Mouse (Mus musculus): ENCODE measurements at regions not wholly inside any gene's neighbourhood (a gene's known extent, or its start where the extent isn't known, plus 50 kb on each side); places are given as distances from the start of the nearest gene placed in this dataset.
A peak's percentile ranks its signal among the peaks of the same experiment; 100 is the strongest.

- H3K4me3 ChIP-seq (ENCODE audit: insufficient read depth, low read length) = no peak overlapping the region
- H3K4me1 ChIP-seq (ENCODE audit: control insufficient read depth, insufficient read depth, low read length) = no peaks in the 10 kb centered on the region
- TF ChIP-seq POLR2A (IDR thresholded peaks at IDR 0.05; ENCODE audit: extremely low read depth, insufficient read depth, low read length) (no peak), CTCF (IDR thresholded peaks at IDR 0.05; ENCODE audit: extremely low read depth, insufficient read depth, low read length) (no peak)
- H3K27ac ChIP-seq (ENCODE audit: insufficient read depth, low read length) = no peak overlapping the region
These were observed 71.0 kb upstream of the Spaca7 start for GRCm38 (mm10) chr8:12501824-12502223.

- Histone ChIP-seq H3K4me1 (ENCODE audit: control insufficient read depth, insufficient read depth, low read length) (no peaks in the 10 kb centered on the region), H3K27ac (ENCODE audit: insufficient read depth, low read length) (no peak overlapping the region), H3K4me3 (ENCODE audit: insufficient read depth, low read length) (0 out of 2 replicates have a peak overlapping the region, but pooled peaks have one; percentile 3)
- no peak for TF ChIP-seq POLR2A (IDR thresholded peaks at IDR 0.05; ENCODE audit: extremely low read depth, insufficient read depth, low read length)
- no peak for TF ChIP-seq CTCF (IDR thresholded peaks at IDR 0.05; ENCODE audit: extremely low read depth, insufficient read depth, low read length)
These were observed 70.5 kb upstream of the Spaca7 start for GRCm38 (mm10) chr8:12502321-12502775.

- TF ChIP-seq CTCF (IDR thresholded peaks at IDR 0.05; ENCODE audit: extremely low read depth, insufficient read depth, low read length) (no peak), POLR2A (IDR thresholded peaks at IDR 0.05; ENCODE audit: extremely low read depth, insufficient read depth, low read length) (no peak)
- Histone ChIP-seq H3K4me3 (ENCODE audit: insufficient read depth, low read length) (no peak overlapping the region), H3K27ac (ENCODE audit: insufficient read depth, low read length) (no peak overlapping the region), H3K4me1 (ENCODE audit: control insufficient read depth, insufficient read depth, low read length) (no peaks in the 10 kb centered on the region)
These were observed 70.0 kb upstream of the Spaca7 start for GRCm38 (mm10) chr8:12502856-12503255.

GRCm38 (mm10) chr8:12503344-12503743 lies 69.5 kb upstream of the Spaca7 start:
- no peak for TF ChIP-seq POLR2A (IDR thresholded peaks at IDR 0.05; ENCODE audit: extremely low read depth, insufficient read depth, low read length)
- TF ChIP-seq CTCF (IDR thresholded peaks at IDR 0.05; ENCODE audit: extremely low read depth, insufficient read depth, low read length) = no peak
- Histone ChIP-seq H3K27ac (ENCODE audit: insufficient read depth, low read length) (no peak overlapping the region), H3K4me1 (ENCODE audit: control insufficient read depth, insufficient read depth, low read length) (no peaks in the 10 kb centered on the region), H3K4me3 (ENCODE audit: insufficient read depth, low read length) (no peak overlapping the region)

GRCm38 (mm10) chr8:12504240-12504639 lies 68.6 kb upstream of the Spaca7 start:
- H3K4me3 ChIP-seq (ENCODE audit: insufficient read depth, low read length) = no peak overlapping the region
- H3K4me1 ChIP-seq (ENCODE audit: control insufficient read depth, insufficient read depth, low read length) = no peaks in the 10 kb centered on the region
- TF ChIP-seq CTCF (IDR thresholded peaks at IDR 0.05; ENCODE audit: extremely low read depth, insufficient read depth, low read length) (no peak), POLR2A (IDR thresholded peaks at IDR 0.05; ENCODE audit: extremely low read depth, insufficient read depth, low read length) (no peak)
- no peak overlapping the region for H3K27ac ChIP-seq (ENCODE audit: insufficient read depth, low read length)

GRCm38 (mm10) chr8:12504777-12505176 lies 68.1 kb upstream of the Spaca7 start:
- no peak overlapping the region for H3K4me3 ChIP-seq (ENCODE audit: insufficient read depth, low read length)
- no peak overlapping the region for H3K27ac ChIP-seq (ENCODE audit: insufficient read depth, low read length)
- H3K4me1 ChIP-seq (ENCODE audit: control insufficient read depth, insufficient read depth, low read length) = no peaks in the 10 kb centered on the region
- TF ChIP-seq POLR2A (IDR thresholded peaks at IDR 0.05; ENCODE audit: extremely low read depth, insufficient read depth, low read length) (no peak), CTCF (IDR thresholded peaks at IDR 0.05; ENCODE audit: extremely low read depth, insufficient read depth, low read length) (no peak)

- H3K4me3 ChIP-seq (ENCODE audit: insufficient read depth, low read length) = no peak overlapping the region
- TF ChIP-seq CTCF (IDR thresholded peaks at IDR 0.05; ENCODE audit: extremely low read depth, insufficient read depth, low read length) (no peak), POLR2A (IDR thresholded peaks at IDR 0.05; ENCODE audit: extremely low read depth, insufficient read depth, low read length) (no peak)
- H3K27ac ChIP-seq (ENCODE audit: insufficient read depth, low read length) = no peak overlapping the region
- no peaks in the 10 kb centered on the region for H3K4me1 ChIP-seq (ENCODE audit: control insufficient read depth, insufficient read depth, low read length)
These were observed 62.6 kb upstream of the Spaca7 start for GRCm38 (mm10) chr8:12510233-12510632.

- Histone ChIP-seq H3K27ac (ENCODE audit: insufficient read depth, low read length) (no peak overlapping the region), H3K4me1 (ENCODE audit: control insufficient read depth, insufficient read depth, low read length) (no peaks in the 10 kb centered on the region), H3K4me3 (ENCODE audit: insufficient read depth, low read length) (no peak overlapping the region)
- no peak for TF ChIP-seq POLR2A (IDR thresholded peaks at IDR 0.05; ENCODE audit: extremely low read depth, insufficient read depth, low read length)
- TF ChIP-seq CTCF (IDR thresholded peaks at IDR 0.05; ENCODE audit: extremely low read depth, insufficient read depth, low read length) = no peak
These were observed 59.8 kb upstream of the Spaca7 start for GRCm38 (mm10) chr8:12513042-12513441.

- TF ChIP-seq POLR2A (IDR thresholded peaks at IDR 0.05; ENCODE audit: extremely low read depth, insufficient read depth, low read length) = no peak
- no peak for TF ChIP-seq CTCF (IDR thresholded peaks at IDR 0.05; ENCODE audit: extremely low read depth, insufficient read depth, low read length)
- no peaks in the 10 kb centered on the region for H3K4me1 ChIP-seq (ENCODE audit: control insufficient read depth, insufficient read depth, low read length)
- H3K27ac ChIP-seq (ENCODE audit: insufficient read depth, low read length) = no peak overlapping the region
- no peak overlapping the region for H3K4me3 ChIP-seq (ENCODE audit: insufficient read depth, low read length)
These were observed 58.7 kb upstream of the Spaca7 start for GRCm38 (mm10) chr8:12514138-12514537.

GRCm38 (mm10) chr8:12521636-12522035 lies 51.2 kb upstream of the Spaca7 start:
- Histone ChIP-seq H3K4me1 (ENCODE audit: control insufficient read depth, insufficient read depth, low read length) (no peaks in the 10 kb centered on the region), H3K4me3 (ENCODE audit: insufficient read depth, low read length) (no peak overlapping the region), H3K27ac (ENCODE audit: insufficient read depth, low read length) (no peak overlapping the region)
- TF ChIP-seq POLR2A (IDR thresholded peaks at IDR 0.05; ENCODE audit: extremely low read depth, insufficient read depth, low read length) = no peak
- no peak for TF ChIP-seq CTCF (IDR thresholded peaks at IDR 0.05; ENCODE audit: extremely low read depth, insufficient read depth, low read length)

Measured in cortical plate, adult 2 months (tissue).